Mouse (Mus musculus): ENCODE results near the gene Cnnm1. TPM values are rescaled to one million over a fixed set of nuclear protein-coding genes. Genes with fewer than 3 reads are reported as not detected.
"Not testable (repeated sequence)": the region's sequence is repeated elsewhere in the genome, so short reads cannot be mapped to it uniquely, and the experiment has no call there.

Gene Cnnm1
- polyA plus RNA-seq, 1 experiment from 2014 or later, result 0.08 TPM

DNA sequence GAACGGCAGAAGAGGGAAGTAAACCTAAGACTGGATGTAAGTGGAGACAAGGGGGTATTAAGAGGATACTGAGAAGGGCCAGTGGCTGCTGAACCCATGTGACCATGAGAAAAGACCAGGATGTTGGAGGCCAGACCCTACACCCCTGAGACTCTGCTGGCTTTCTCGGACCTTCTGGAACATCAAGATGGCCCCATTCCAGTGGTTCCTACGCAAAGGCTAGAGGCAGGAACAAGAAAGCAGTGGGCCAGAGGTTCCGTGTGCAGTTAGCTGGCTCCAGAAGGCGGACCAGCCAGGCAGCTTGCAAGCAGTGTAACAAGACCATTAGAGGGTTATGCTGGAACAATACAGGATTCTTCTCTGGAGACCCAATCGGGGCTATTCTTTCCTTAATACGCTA is 57.2 kb downstream of the Cnnm1 start:
- H3K4me2 ChIP-seq (ENCODE audit: low read depth, low read length), result no peak overlapping the region
- H3K4me3 ChIP-seq (ENCODE audit: low read length), result no peak overlapping the region
- 79% methylated on average over 7 of the region's 7 CpGs for WGBS
- H3K27me3 ChIP-seq (ENCODE audit: control insufficient read depth, insufficient read depth, low read depth, low read length), result peaks cover 8% of the 10 kb centered on the region; the same call in 1 of the 2 replicates
- peaks cover 3% of the 10 kb centered on the region; the same call in 1 of the 2 replicates for H3K4me1 ChIP-seq (replicated peaks; ENCODE audit: control insufficient read depth, insufficient read depth, low read length)
- ATAC-seq (ENCODE audit: low read depth), result no peak
- H3K9ac ChIP-seq (ENCODE audit: low read length), result no peak overlapping the region
- H3K27ac ChIP-seq (ENCODE audit: low read length), result no peak overlapping the region
- H3K36me3 ChIP-seq (ENCODE audit: control insufficient read depth, insufficient read depth, low read length), result no peaks in the 10 kb centered on the region; the same call in 1 of the 2 replicates
- H3K9me3 ChIP-seq (ENCODE audit: control insufficient read depth, low read length), result no peaks in the 10 kb centered on the region

DNA sequence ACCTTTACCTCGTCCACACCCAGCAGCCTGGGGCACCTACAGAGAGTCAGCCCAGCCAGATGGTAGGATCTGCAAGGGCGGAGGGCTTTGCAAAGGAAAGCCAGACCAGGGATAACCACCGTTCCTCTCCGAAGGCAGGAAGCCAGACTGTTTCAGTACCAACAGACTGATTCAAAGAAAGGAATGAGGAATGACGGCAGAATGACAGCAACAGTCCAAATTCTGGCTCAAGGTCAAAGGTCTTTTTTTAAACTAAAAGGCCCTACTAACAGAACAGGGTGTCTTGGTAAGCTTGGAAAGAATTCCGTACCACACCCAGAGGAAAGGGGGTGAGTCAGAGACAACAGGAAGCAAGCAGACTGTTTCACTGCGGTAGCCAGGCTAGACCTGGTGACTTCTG is 58.6 kb downstream of the Cnnm1 start:
- WGBS, result 81% methylated on average over 7 of the region's 7 CpGs
- H3K9ac ChIP-seq (ENCODE audit: low read length), result no peak overlapping the region
- H3K4me3 ChIP-seq (ENCODE audit: low read length), result no peak overlapping the region
- peaks cover 8% of the 10 kb centered on the region; the same call in 1 of the 2 replicates for H3K27me3 ChIP-seq (ENCODE audit: control insufficient read depth, insufficient read depth, low read depth, low read length)
- no peak overlapping the region for H3K4me2 ChIP-seq (ENCODE audit: low read depth, low read length)
- H3K27ac ChIP-seq (ENCODE audit: low read length), result no peak overlapping the region
- H3K36me3 ChIP-seq (ENCODE audit: control insufficient read depth, insufficient read depth, low read length), result no peaks in the 10 kb centered on the region; the same call in 1 of the 2 replicates
- peaks cover 3% of the 10 kb centered on the region; the same call in 1 of the 2 replicates for H3K4me1 ChIP-seq (replicated peaks; ENCODE audit: control insufficient read depth, insufficient read depth, low read length)
- no peaks in the 10 kb centered on the region for H3K9me3 ChIP-seq (ENCODE audit: control insufficient read depth, low read length)
- no peak for ATAC-seq (ENCODE audit: low read depth)

DNA sequence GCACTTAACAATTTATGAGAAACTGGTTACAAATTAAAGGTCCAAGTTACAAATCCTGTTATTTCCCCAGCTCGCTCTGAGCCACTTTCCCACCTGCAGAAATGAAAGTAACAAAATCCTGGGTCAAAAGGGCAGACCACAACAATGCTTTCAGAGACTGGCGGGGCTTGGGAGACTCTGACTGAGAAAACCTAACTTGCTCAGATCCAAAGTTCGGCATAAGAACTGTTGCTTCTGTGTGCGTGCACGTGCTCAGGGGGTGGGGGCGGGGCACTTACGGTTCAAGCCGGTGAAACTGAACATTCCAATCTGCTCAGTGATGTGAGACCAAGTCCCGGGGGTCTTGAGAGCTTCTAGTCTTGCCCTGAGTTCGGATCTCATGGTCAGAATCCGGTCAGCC is 62.4 kb downstream of the Cnnm1 start:
- WGBS, result 81% methylated on average over 11 of the region's 11 CpGs
- no peaks in the 10 kb centered on the region for H3K9me3 ChIP-seq (ENCODE audit: control insufficient read depth, low read length)
- no peak overlapping the region for H3K4me2 ChIP-seq (ENCODE audit: low read depth, low read length)
- H3K27ac ChIP-seq (ENCODE audit: low read length), result no peak overlapping the region
- no peaks in the 10 kb centered on the region; the same call in 1 of the 2 replicates for H3K36me3 ChIP-seq (ENCODE audit: control insufficient read depth, insufficient read depth, low read length)
- H3K27me3 ChIP-seq (ENCODE audit: control insufficient read depth, insufficient read depth, low read depth, low read length), result no peaks in the 10 kb centered on the region
- no peaks in the 10 kb centered on the region for H3K4me1 ChIP-seq (replicated peaks; ENCODE audit: control insufficient read depth, insufficient read depth, low read length)
- ATAC-seq (ENCODE audit: low read depth), result no peak
- H3K9ac ChIP-seq (ENCODE audit: low read length), result no peak overlapping the region
- H3K4me3 ChIP-seq (ENCODE audit: low read length), result no peak overlapping the region

DNA sequence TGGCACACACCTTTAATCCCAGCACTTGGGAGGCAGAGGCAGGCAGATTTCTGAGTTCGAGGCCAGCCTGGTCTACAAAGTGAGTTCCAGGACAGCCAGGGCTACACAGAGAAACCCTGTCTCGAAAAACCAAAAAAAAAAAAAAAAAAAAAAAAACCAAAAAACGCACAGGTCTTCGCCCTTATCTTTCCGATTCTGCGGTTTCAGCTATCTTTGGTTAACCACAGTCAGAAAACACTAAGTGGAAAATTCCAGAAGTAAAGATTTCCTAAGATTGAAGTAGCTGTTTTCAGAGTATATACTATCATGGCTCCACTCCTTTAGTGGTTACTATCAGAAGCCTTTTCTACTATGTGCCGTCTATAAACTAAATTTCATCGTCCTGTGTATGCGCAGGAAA is 63.4 kb downstream of the Cnnm1 start:
- not testable (repeated sequence) for H3K4me3 ChIP-seq (ENCODE audit: low read length); H3K4me1 ChIP-seq (replicated peaks; ENCODE audit: control insufficient read depth, insufficient read depth, low read length); H3K27ac ChIP-seq (ENCODE audit: low read length); H3K9ac ChIP-seq (ENCODE audit: low read length); H3K27me3 ChIP-seq (ENCODE audit: control insufficient read depth, insufficient read depth, low read depth, low read length); ATAC-seq (ENCODE audit: low read depth); H3K4me2 ChIP-seq (ENCODE audit: low read depth, low read length); H3K9me3 ChIP-seq (ENCODE audit: control insufficient read depth, low read length); H3K36me3 ChIP-seq (ENCODE audit: control insufficient read depth, insufficient read depth, low read length)
- WGBS, result 93% methylated on average over 8 of the region's 9 CpGs

DNA sequence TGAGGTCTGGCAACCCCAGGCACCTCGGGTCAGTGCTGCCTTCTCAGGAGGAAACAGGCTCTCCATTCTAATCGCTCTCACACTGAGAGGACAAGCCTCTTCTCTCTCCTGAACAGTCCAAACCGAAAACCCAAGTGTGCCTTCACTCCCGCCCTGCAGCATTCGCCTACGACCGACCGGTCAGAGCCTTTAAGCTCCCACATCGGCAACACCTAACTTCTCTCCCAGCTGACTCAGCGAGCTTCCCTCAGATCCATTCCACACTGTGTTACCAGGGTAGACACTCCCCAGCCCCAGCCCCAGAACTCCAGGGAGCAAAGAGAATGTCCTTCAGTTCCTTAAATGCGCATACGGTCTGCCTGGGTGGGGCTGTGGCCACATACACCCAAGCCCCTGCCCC is 65.2 kb downstream of the Cnnm1 start:
- Histone ChIP-seq H3K9me3 (ENCODE audit: control insufficient read depth, low read length) (no peaks in the 10 kb centered on the region), H3K27me3 (ENCODE audit: control insufficient read depth, insufficient read depth, low read depth, low read length) (no peaks in the 10 kb centered on the region), H3K36me3 (ENCODE audit: control insufficient read depth, insufficient read depth, low read length) (peaks cover 4% of the 10 kb centered on the region; the same call in 1 of the 2 replicates), H3K27ac (ENCODE audit: low read length) (no peak overlapping the region), H3K4me2 (ENCODE audit: low read depth, low read length) (no peak overlapping the region), H3K4me3 (ENCODE audit: low read length) (no peak overlapping the region), H3K9ac (ENCODE audit: low read length) (no peak overlapping the region), H3K4me1 (replicated peaks; ENCODE audit: control insufficient read depth, insufficient read depth, low read length) (no peaks in the 10 kb centered on the region)
- WGBS, result 83% methylated on average over 12 of the region's 12 CpGs
- ATAC-seq (ENCODE audit: low read depth), result no peak

DNA sequence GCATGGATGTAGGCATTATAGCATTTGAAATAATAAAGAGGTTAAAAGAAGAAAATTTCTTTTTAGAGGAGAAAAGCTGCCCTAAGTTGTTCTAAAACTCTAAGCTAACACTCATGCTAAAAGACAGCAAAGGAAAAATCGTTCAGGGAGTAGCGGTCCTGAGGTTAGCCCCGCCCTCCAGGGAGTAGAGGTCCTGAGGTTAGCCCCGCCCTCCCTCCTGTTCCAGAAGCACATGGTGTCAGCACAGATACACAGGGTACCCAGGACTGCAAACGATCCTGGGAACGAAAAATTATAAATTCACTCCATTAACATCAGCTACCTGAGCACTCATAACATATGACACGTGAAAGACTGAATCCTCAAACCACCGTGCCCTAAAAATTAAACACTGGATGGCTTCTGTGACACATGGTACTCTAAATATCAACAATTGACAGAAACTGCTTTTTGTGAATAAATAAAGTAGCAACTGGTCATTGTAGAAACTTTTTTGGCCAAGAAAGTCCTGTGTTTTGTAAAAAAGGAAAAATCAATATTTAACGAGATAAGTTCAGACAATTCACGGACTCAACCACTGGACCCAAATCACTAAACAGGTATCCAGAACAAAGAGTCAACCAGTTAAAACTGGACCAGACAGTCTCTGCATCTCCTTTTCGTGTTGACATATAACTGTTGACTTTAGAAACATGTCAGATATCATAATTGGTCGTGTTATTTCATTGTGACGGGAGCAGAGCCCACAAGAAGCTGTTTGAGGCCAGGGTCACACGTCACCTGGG is 70.4 kb downstream of the Cnnm1 start:
- peaks cover 4% of the 10 kb centered on the region; the same call in 1 of the 2 replicates for H3K36me3 ChIP-seq (ENCODE audit: control insufficient read depth, insufficient read depth, low read length)
- no peaks in the 10 kb centered on the region for H3K27me3 ChIP-seq (ENCODE audit: control insufficient read depth, insufficient read depth, low read depth, low read length)
- no peaks in the 10 kb centered on the region for H3K4me1 ChIP-seq (replicated peaks; ENCODE audit: control insufficient read depth, insufficient read depth, low read length)
- H3K9me3 ChIP-seq (ENCODE audit: control insufficient read depth, low read length), result no peaks in the 10 kb centered on the region
- H3K4me2 ChIP-seq (ENCODE audit: low read depth, low read length), result no peak overlapping the region
- 87% methylated on average over 14 of the region's 14 CpGs for WGBS
- ATAC-seq (ENCODE audit: low read depth), result no peak
- H3K4me3 ChIP-seq (ENCODE audit: low read length), result no peak overlapping the region
- no peak overlapping the region for H3K27ac ChIP-seq (ENCODE audit: low read length)
- no peak overlapping the region for H3K9ac ChIP-seq (ENCODE audit: low read length)

DNA sequence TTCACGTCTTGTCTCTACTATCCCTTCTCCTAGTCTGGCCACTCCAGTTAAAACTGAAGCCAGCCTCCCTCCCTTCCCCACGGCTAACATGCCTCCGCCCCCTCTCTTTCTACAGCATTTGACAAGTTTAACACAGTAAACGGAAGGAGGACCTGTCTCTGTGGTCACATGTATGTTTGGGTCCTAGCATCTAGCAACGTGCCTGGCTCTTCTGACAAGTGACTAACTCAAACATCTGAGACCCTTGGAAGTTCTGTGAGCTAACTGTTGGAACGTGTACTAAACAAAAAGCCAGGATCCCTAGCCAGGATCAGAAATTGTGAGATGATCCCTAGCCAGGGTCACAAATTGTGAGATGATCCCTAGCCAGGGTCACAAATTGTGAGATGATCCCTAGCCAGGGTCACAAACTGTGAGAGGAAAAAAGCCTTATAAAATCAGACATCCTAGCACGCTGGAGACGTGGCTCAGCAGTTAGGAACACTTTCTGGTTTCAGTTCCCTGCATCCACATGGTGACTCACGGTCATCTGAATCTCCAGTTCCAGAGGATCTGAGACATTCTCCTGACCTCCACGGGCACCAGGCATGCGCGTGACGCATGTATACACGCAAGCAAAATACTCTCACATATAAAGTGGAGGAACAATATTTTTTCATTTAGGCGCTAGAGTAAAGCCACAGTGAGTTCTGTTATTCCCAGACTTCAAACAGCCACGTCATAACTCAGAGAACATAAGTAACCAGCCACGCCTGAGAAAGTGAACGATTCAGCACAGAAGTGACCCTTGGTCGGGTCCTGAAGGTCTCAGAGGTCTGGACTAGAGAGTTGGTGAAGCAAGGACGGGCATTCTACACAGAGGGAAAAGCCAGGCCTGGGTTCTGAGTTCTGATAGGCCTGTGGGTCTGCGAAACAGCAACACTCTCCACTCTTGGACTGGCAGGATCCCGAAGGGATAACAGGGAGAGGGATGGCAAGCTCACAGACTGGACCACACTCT is 71.7 kb downstream of the Cnnm1 start:
- no peak for ATAC-seq (ENCODE audit: low read depth)
- no peaks in the 10 kb centered on the region for H3K27me3 ChIP-seq (ENCODE audit: control insufficient read depth, insufficient read depth, low read depth, low read length)
- no peak overlapping the region for H3K4me3 ChIP-seq (ENCODE audit: low read length)
- H3K4me2 ChIP-seq (ENCODE audit: low read depth, low read length), result no peak overlapping the region
- 0 out of 2 replicates have a peak, but pooled peaks cover 3% of the 10 kb centered on the region for H3K4me1 ChIP-seq (replicated peaks; ENCODE audit: control insufficient read depth, insufficient read depth, low read length)
- no peak overlapping the region for H3K27ac ChIP-seq (ENCODE audit: low read length)
- WGBS, result 75% methylated on average over 22 of the region's 22 CpGs
- peaks cover 4% of the 10 kb centered on the region; the same call in 1 of the 2 replicates for H3K36me3 ChIP-seq (ENCODE audit: control insufficient read depth, insufficient read depth, low read length)
- H3K9me3 ChIP-seq (ENCODE audit: control insufficient read depth, low read length), result no peaks in the 10 kb centered on the region
- H3K9ac ChIP-seq (ENCODE audit: low read length), result no peak overlapping the region

DNA sequence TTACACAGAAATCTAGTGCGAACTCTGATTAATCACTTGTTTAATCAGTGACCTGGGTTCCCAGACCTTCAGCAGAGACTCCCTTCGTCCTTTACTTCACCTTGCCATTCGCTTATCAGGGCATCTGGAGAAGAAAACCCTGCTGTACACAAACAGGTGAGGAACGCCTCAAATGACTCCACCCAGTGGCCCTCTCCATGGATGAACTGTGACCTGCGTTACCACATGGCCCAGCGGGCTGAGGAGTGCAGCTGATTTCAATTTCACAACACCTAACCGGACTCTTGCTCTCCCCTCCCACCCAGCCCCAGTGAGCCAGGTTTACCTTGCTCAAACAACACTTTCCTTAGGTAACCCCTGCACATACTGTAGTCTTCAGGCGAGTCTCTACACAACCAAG is 73.6 kb downstream of the Cnnm1 start:
- no peak for ATAC-seq (ENCODE audit: low read depth)
- H3K27me3 ChIP-seq (ENCODE audit: control insufficient read depth, insufficient read depth, low read depth, low read length), result no peaks in the 10 kb centered on the region
- 88% methylated on average over 8 of the region's 8 CpGs for WGBS
- no peak overlapping the region for H3K27ac ChIP-seq (ENCODE audit: low read length)
- H3K36me3 ChIP-seq (ENCODE audit: control insufficient read depth, insufficient read depth, low read length), result peaks cover 4% of the 10 kb centered on the region; the same call in 1 of the 2 replicates
- no peaks in the 10 kb centered on the region for H3K9me3 ChIP-seq (ENCODE audit: control insufficient read depth, low read length)
- H3K9ac ChIP-seq (ENCODE audit: low read length), result no peak overlapping the region
- 0 out of 2 replicates have a peak, but pooled peaks cover 3% of the 10 kb centered on the region for H3K4me1 ChIP-seq (replicated peaks; ENCODE audit: control insufficient read depth, insufficient read depth, low read length)
- H3K4me3 ChIP-seq (ENCODE audit: low read length), result no peak overlapping the region
- H3K4me2 ChIP-seq (ENCODE audit: low read depth, low read length), result no peak overlapping the region

Measured in lung, embryonic 16.5 days (tissue).